Mouse (Mus musculus): ENCODE data around the gene Odr4. TPM values are rescaled to one million over a fixed set of nuclear protein-coding genes. Genes with fewer than 3 reads are reported as not detected.

The Odr4 gene
- total and polyA plus RNA-seq, 3 experiments, result 27.6 to 54.7 (median 34.0) TPM

DNA sequence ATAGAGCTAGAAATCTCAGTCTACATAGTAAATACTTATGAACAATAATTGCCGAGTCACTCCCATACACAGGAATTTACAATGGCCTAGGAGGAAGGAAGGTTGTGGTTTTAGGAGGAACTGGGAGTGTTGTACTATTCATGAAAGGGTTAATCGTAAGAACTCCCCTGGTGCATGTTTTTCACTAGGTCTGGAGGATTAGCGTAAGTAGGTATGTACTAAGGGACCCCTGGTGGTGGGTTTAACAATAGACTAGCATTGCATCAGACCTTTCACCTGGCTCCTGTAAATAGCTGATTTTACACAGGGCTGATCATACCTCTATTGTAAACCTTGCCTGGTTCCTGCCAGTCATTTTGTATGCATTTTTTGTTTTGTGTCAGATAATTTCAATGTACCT lies 33.3 kb upstream of the Odr4 start:
- Histone ChIP-seq H3K9ac (ENCODE audit: insufficient read depth, low read depth) (no peak overlapping the region), H3K4me3 (replicated peaks in 1 of 3; ENCODE audit: low read depth in 2 of 3, low read length in 2 of 3, poor library complexity in 1 of 3) (no peak overlapping the region), H3K36me3 (replicated peaks in 1 of 2; ENCODE audit: control insufficient read depth in 1 of 2, insufficient read depth in 1 of 2, low read length in 1 of 2) (peaks cover 63 to 92% of the 10 kb centered on the region in 2 experiments), H3K4me1 (ENCODE audit: control insufficient read depth in 1 of 2, insufficient read depth in 2 of 2) (peaks cover 0 to 15% of the 10 kb centered on the region in 2 experiments; a peak in 2 of 4 replicates), H3K79me2 (replicated peaks; ENCODE audit: control insufficient read depth, extremely low read depth, insufficient read depth, poor library complexity, severe bottlenecking) (no peaks in the 10 kb centered on the region), H3K4me2 (ENCODE audit: insufficient read depth, low read depth, poor library complexity, severe bottlenecking) (no peak overlapping the region), H3K27me3 (replicated peaks) (no peaks in the 10 kb centered on the region), H3K27ac (ENCODE audit: insufficient read depth, low read depth) (no peak overlapping the region), H3K9me3 (replicated peaks; ENCODE audit: low read length) (no peaks in the 10 kb centered on the region)
- dilution Hi-C loops (cut with MboI; ENCODE audit: extremely low pct_ligation_motif_present, extremely low pct_unique_long_range_greater_than_20kb, low sequenced_read_pairs) (no loop called here), in situ Hi-C loops (cut with MboI; ENCODE audit: low pct_ligation_motif_present, low pct_unique_long_range_greater_than_20kb, low sequenced_read_pairs) (no loop called here)
- DNase-seq (ENCODE audit: extremely low read depth), result peak; percentile 19
- TF ChIP-seq CTCF (conservative IDR thresholded peaks at IDR 0.05 in 1 of 2, IDR thresholded peaks at IDR 0.05 in 1 of 2; ENCODE audit: low read depth in 2 of 2, low read length in 2 of 2) (peak in 1 of 2 experiments; percentile 6; a peak in 1 of 4 replicates), TBP (conservative IDR thresholded peaks at IDR 0.05; ENCODE audit: low read depth, low read length) (no peak)

- dilution Hi-C loops (cut with MboI; ENCODE audit: extremely low pct_ligation_motif_present, extremely low pct_unique_long_range_greater_than_20kb, low sequenced_read_pairs) (no loop called here), in situ Hi-C loops (cut with MboI; ENCODE audit: low pct_ligation_motif_present, low pct_unique_long_range_greater_than_20kb, low sequenced_read_pairs) (no loop called here)
- no peak overlapping the region for H3K4me3 ChIP-seq (replicated peaks in 1 of 3; ENCODE audit: low read depth in 2 of 3, low read length in 2 of 3, poor library complexity in 1 of 3)
- H3K9ac ChIP-seq (ENCODE audit: insufficient read depth, low read depth), result no peak overlapping the region
- H3K9me3 ChIP-seq (replicated peaks; ENCODE audit: low read length), result no peaks in the 10 kb centered on the region
- no peaks in the 10 kb centered on the region for H3K79me2 ChIP-seq (replicated peaks; ENCODE audit: control insufficient read depth, extremely low read depth, insufficient read depth, poor library complexity, severe bottlenecking)
- H3K36me3 ChIP-seq (replicated peaks in 1 of 2; ENCODE audit: control insufficient read depth in 1 of 2, insufficient read depth in 1 of 2, low read length in 1 of 2), result peaks cover 61 to 91% of the 10 kb centered on the region in 2 experiments
- H3K4me1 ChIP-seq (ENCODE audit: control insufficient read depth in 1 of 2, insufficient read depth in 2 of 2), result peaks cover 0 to 15% of the 10 kb centered on the region in 2 experiments; a peak in 2 of 4 replicates
- H3K4me2 ChIP-seq (ENCODE audit: insufficient read depth, low read depth, poor library complexity, severe bottlenecking), result no peak overlapping the region
- peak; percentile 6 for DNase-seq (ENCODE audit: extremely low read depth)
- no peaks in the 10 kb centered on the region for H3K27me3 ChIP-seq (replicated peaks)
- TF ChIP-seq ELF1 (IDR thresholded peaks at IDR 0.05; ENCODE audit: low read depth, low read length) (no peak), POLR2AphosphoS2 (IDR thresholded peaks at IDR 0.05; ENCODE audit: low read depth, low read length) (no peak), MYC (IDR thresholded peaks at IDR 0.05; ENCODE audit: low read depth, low read length) (no peak)
- no peak overlapping the region for H3K27ac ChIP-seq (ENCODE audit: insufficient read depth, low read depth)
These were observed 32.8 kb upstream of the Odr4 start for GRCm38 (mm10) chr1:150425665-150426064.

DNA sequence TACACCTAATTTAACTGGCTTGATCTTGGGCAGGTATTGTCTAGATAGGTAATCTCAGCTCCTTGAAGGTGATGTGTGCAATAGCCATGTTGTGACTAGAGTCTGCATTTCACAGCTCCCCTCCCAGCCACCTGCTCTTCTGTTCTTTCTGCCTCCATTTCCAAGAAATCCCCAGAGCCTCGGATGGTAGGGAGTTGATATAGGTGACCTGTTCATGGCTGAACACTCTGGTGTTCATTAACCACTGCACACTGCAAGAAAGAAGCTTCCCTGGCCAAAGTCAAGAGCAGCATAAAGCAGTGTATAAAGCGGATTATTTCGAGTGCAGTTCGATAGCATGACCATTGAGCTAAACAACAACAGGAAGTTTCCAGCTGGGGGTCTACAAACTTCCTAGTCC lies 25.5 kb upstream of the Odr4 start:
- no peaks in the 10 kb centered on the region for H3K4me1 ChIP-seq (ENCODE audit: control insufficient read depth in 1 of 2, insufficient read depth in 2 of 2)
- no peaks in the 10 kb centered on the region for H3K27me3 ChIP-seq (replicated peaks)
- no peak overlapping the region for H3K4me3 ChIP-seq (replicated peaks in 1 of 3; ENCODE audit: low read depth in 2 of 3, low read length in 2 of 3, poor library complexity in 1 of 3)
- TF ChIP-seq MXI1 (IDR thresholded peaks at IDR 0.05; ENCODE audit: low read depth, low read length), result no peak
- no peak for TF ChIP-seq ZNF384 (IDR thresholded peaks at IDR 0.05; ENCODE audit: low read depth, low read length)
- H3K4me2 ChIP-seq (ENCODE audit: insufficient read depth, low read depth, poor library complexity, severe bottlenecking), result no peak overlapping the region
- H3K36me3 ChIP-seq (replicated peaks in 1 of 2; ENCODE audit: control insufficient read depth in 1 of 2, insufficient read depth in 1 of 2, low read length in 1 of 2), result peaks cover 50 to 91% of the 10 kb centered on the region in 2 experiments
- dilution Hi-C loops (cut with MboI; ENCODE audit: extremely low pct_ligation_motif_present, extremely low pct_unique_long_range_greater_than_20kb, low sequenced_read_pairs) (no loop called here), in situ Hi-C loops (cut with MboI; ENCODE audit: low pct_ligation_motif_present, low pct_unique_long_range_greater_than_20kb, low sequenced_read_pairs) (no loop called here)
- no peaks in the 10 kb centered on the region for H3K9me3 ChIP-seq (replicated peaks; ENCODE audit: low read length)
- DNase-seq (ENCODE audit: extremely low read depth), result no peak
- H3K79me2 ChIP-seq (replicated peaks; ENCODE audit: control insufficient read depth, extremely low read depth, insufficient read depth, poor library complexity, severe bottlenecking), result 0 out of 2 replicates have a peak, but pooled peaks cover 2% of the 10 kb centered on the region
- no peak overlapping the region for H3K9ac ChIP-seq (ENCODE audit: insufficient read depth, low read depth)
- no peak overlapping the region for H3K27ac ChIP-seq (ENCODE audit: insufficient read depth, low read depth)

DNA sequence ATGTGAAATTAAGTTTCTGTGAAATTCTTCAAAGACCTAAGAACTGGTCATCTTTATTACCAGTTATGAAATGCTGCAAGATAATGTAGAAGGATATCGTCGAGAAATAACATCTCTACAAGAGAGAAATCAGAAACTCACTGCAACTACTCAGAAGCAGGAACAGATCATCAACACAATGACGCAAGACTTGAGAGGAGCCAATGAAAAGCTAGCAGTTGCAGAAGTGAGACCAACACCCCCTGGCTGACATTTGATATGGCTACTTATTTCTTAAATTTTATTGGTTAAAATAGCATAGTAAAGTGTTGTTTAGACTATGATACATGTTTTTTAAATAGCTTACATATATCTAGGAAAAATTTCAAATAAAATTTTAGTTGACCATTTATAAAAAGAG lies 23.1 kb upstream of the Odr4 start:
- no peak overlapping the region for H3K4me3 ChIP-seq (replicated peaks in 1 of 3; ENCODE audit: low read depth in 2 of 3, low read length in 2 of 3, poor library complexity in 1 of 3)
- dilution Hi-C loops (cut with MboI; ENCODE audit: extremely low pct_ligation_motif_present, extremely low pct_unique_long_range_greater_than_20kb, low sequenced_read_pairs) (no loop called here), in situ Hi-C loops (cut with MboI; ENCODE audit: low pct_ligation_motif_present, low pct_unique_long_range_greater_than_20kb, low sequenced_read_pairs) (no loop called here)
- no peaks in the 10 kb centered on the region for H3K4me1 ChIP-seq (ENCODE audit: control insufficient read depth in 1 of 2, insufficient read depth in 2 of 2)
- H3K79me2 ChIP-seq (replicated peaks; ENCODE audit: control insufficient read depth, extremely low read depth, insufficient read depth, poor library complexity, severe bottlenecking), result 0 out of 2 replicates have a peak, but pooled peaks cover 2% of the 10 kb centered on the region
- H3K27ac ChIP-seq (ENCODE audit: insufficient read depth, low read depth), result no peak overlapping the region
- H3K27me3 ChIP-seq (replicated peaks), result no peaks in the 10 kb centered on the region
- H3K36me3 ChIP-seq (replicated peaks in 1 of 2; ENCODE audit: control insufficient read depth in 1 of 2, insufficient read depth in 1 of 2, low read length in 1 of 2), result peaks cover 52 to 88% of the 10 kb centered on the region in 2 experiments
- no peak overlapping the region for H3K9ac ChIP-seq (ENCODE audit: insufficient read depth, low read depth)
- H3K9me3 ChIP-seq (replicated peaks; ENCODE audit: low read length), result no peaks in the 10 kb centered on the region
- TF ChIP-seq USF2 (conservative IDR thresholded peaks at IDR 0.05; ENCODE audit: low read depth, low read length) (no peak), SIN3A (IDR thresholded peaks at IDR 0.05; ENCODE audit: low read length) (no peak), RAD21 (IDR thresholded peaks at IDR 0.05; ENCODE audit: low read depth, low read length) (no peak), UBTF (IDR thresholded peaks at IDR 0.05; ENCODE audit: low read depth, low read length) (no peak), TCF12 (IDR thresholded peaks at IDR 0.05; ENCODE audit: low read depth, low read length) (no peak), ELF1 (IDR thresholded peaks at IDR 0.05; ENCODE audit: low read depth, low read length) (no peak), POLR2AphosphoS2 (IDR thresholded peaks at IDR 0.05; ENCODE audit: low read depth, low read length) (no peak), MXI1 (IDR thresholded peaks at IDR 0.05; ENCODE audit: low read depth, low read length) (no peak), CTCF (conservative IDR thresholded peaks at IDR 0.05 in 1 of 2, IDR thresholded peaks at IDR 0.05 in 1 of 2; ENCODE audit: low read depth in 2 of 2, low read length in 2 of 2) (no peak), E2F4 (IDR thresholded peaks at IDR 0.05; ENCODE audit: insufficient replicate concordance, low read depth, low read length) (no peak), MAZ (IDR thresholded peaks at IDR 0.05; ENCODE audit: low read depth, low read length) (no peak), MYC (IDR thresholded peaks at IDR 0.05; ENCODE audit: low read depth, low read length) (no peak)
- no peak for DNase-seq (ENCODE audit: extremely low read depth)
- no peak overlapping the region for H3K4me2 ChIP-seq (ENCODE audit: insufficient read depth, low read depth, poor library complexity, severe bottlenecking)

Measured in CH12.LX (cell line).